Mouse (Mus musculus) intestine, postnatal 0 days (tissue): ENCODE measurements around the gene Tmem132b. TPM values are rescaled to one million over a fixed set of nuclear protein-coding genes. Genes with fewer than 3 reads are reported as not detected.

Source experiments
- ATAC-seq: fragments of 200-750 bp; cut with Nextera tagmentation; 2 replicates; pipeline ENCODE4 v1.8.0; 2017; ENCODE audit warnings: mild to moderate bottlenecking, moderate TSS enrichment, moderate library complexity
- H3K27ac ChIP-seq: fragments of 300-500 bp; sonication (generic); 2 replicates; pipeline ENCODE4 v1.5.1; 2014; ENCODE audit warnings: mild to moderate bottlenecking, low read depth, low read length, moderate library complexity
- H3K27me3 ChIP-seq: fragments of 300-500 bp; sonication (generic); replicated peaks from 2 replicates; pipeline ENCODE4 v1.6.1; 2014; ENCODE audit warnings: low read length, mixed read lengths; ENCODE audit not compliant: control insufficient read depth, insufficient read depth
- H3K36me3 ChIP-seq: fragments of 300-500 bp; sonication (generic); 2 replicates; pipeline ENCODE4 v1.6.1; 2014; ENCODE audit warnings: mild to moderate bottlenecking, moderate library complexity; ENCODE audit not compliant: control insufficient read depth, insufficient read depth
- H3K4me1 ChIP-seq: fragments of 300-500 bp; sonication (generic); replicated peaks from 2 replicates; pipeline ENCODE4 v1.6.1; 2014; ENCODE audit warnings: antibody characterized with exemption, low read length, mixed read lengths; ENCODE audit not compliant: control insufficient read depth, insufficient read depth
- H3K4me2 ChIP-seq: fragments of 300-500 bp; sonication (generic); replicated peaks from 2 replicates; pipeline ENCODE4 v1.6.1; 2014; ENCODE audit warnings: low read depth, mild to moderate bottlenecking, moderate library complexity
- H3K4me3 ChIP-seq: fragments of 300-500 bp; sonication (generic); 2 replicates; pipeline ENCODE4 v1.5.1; 2014; ENCODE audit warnings: low read depth, low read length
- H3K9ac ChIP-seq: fragments of 300-500 bp; sonication (generic); 2 replicates; pipeline ENCODE4 v1.6.1; 2014; ENCODE audit warnings: mild to moderate bottlenecking, low read depth, low read length
- H3K9me3 ChIP-seq: fragments of 300-500 bp; sonication (generic); 2 replicates; pipeline ENCODE4 v1.6.1; 2016; ENCODE audit warnings: mixed run types; ENCODE audit not compliant: control insufficient read depth
- CTCF ChIP-seq: sonication (generic); IDR thresholded peaks from 2 replicates; pipeline ENCODE4 v1.5.1; 2016; ENCODE audit warnings: low read depth, mild to moderate bottlenecking, control low read depth, antibody characterized with exemption, moderate library complexity
- WGBS: fragments of 180-500 bp; shearing (Covaris S2); extraction: QIAGEN DNeasy Blood & Tissue Kit; methylation state at CpG from one replicate; pipeline ENCODE4 v1.1.7; 2014; 5-methylcytosine and 5-hydroxymethylcytosine counted together
- polyA plus RNA-seq: library from polyadenylated mRNA; unstranded; fragments of >200 nt; fragmentation: Nextera tagmentation; extraction: Ambion mirVana; gene quantifications from 2 replicates; pipeline ENCODE4 v1.2.1, GENCODE M21; 2015

Tmem132b gene
- polyA plus RNA-seq, 1 experiment from 2014 or later: 0.25 TPM

DNA sequence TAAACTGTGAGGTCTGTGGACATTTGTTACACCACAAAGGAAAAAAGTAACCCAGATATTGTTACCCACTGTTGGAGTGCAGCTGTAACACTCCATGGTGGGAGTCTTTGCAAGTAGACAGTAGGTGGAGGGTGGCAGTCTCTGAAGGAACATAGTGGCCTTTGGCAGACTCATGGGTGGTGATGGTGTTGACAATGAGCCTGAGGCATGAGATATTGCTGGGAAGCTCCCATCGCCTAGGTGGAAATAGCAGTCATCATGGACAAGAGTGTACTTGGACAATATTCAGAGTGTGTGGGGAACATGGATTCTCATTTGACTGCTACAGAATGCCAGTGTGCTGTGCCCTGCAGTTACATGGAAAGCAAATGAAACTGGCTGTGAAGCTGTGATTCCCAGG is 248.8 kb downstream of the Tmem132b start:
- Histone ChIP-seq H3K4me3 (no peak overlapping the region), H3K9me3 (0 out of 2 replicates have a peak, but pooled peaks cover 3% of the 10 kb centered on the region), H3K36me3 (no peaks in the 10 kb centered on the region), H3K4me1 (no peaks in the 10 kb centered on the region), H3K4me2 (no peak overlapping the region), H3K9ac (no peak overlapping the region), H3K27me3 (no peaks in the 10 kb centered on the region), H3K27ac (no peak overlapping the region)
- ATAC-seq: no peak
- 95% methylated on average over 1 of the region's 1 CpGs for WGBS
- no peak for TF ChIP-seq CTCF

DNA sequence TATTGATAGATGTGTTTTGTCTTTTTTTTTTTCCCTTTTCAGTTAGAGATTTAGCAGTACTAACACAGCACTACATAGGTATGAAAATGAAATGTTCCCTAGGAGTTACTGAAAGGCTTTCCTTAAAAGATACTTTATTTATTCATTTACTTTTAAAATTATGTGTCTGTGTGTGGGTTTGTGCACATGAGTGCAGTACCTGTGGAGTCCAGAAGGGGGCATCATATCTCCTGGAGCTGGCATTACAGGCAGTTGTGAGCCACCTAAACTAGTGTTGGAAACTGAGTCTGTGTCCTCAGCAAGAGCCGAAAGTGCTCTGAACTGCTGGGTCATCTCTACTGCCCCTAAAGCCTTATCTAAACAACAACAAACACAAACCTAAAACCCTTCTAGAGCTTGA is 261.1 kb downstream of the Tmem132b start:
- H3K4me1 ChIP-seq: no peaks in the 10 kb centered on the region
- no peak overlapping the region for H3K27ac ChIP-seq
- 0 out of 2 replicates have a peak, but pooled peaks cover 4% of the 10 kb centered on the region for H3K9me3 ChIP-seq
- no peak overlapping the region for H3K9ac ChIP-seq
- WGBS: 84% methylated on average over 1 of the region's 1 CpGs
- H3K4me2 ChIP-seq: no peak overlapping the region
- no peaks in the 10 kb centered on the region for H3K36me3 ChIP-seq
- H3K27me3 ChIP-seq: no peaks in the 10 kb centered on the region
- no peak overlapping the region for H3K4me3 ChIP-seq
- no peak for TF ChIP-seq CTCF
- ATAC-seq: no peak

DNA sequence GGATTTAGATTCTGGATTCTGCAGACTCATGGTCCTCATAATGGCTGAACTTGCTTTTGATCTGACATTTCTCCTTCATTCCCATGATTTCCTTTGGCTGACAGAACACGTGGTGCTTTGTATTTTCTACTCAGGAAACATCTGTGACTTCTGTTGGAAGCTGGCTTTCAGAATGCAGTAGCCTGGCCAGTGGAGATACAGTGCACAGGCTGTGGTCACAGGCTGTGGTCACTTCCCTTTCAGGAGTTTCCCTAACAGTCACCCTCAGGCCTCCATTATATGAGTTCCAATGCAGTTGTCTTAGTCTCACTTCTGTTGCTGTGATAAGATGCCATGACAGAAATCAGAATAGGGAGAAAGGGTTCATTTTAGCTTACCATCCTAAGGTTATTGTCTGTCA is 262.7 kb downstream of the Tmem132b start:
- 0 out of 2 replicates have a peak, but pooled peaks cover 4% of the 10 kb centered on the region for H3K9me3 ChIP-seq

DNA sequence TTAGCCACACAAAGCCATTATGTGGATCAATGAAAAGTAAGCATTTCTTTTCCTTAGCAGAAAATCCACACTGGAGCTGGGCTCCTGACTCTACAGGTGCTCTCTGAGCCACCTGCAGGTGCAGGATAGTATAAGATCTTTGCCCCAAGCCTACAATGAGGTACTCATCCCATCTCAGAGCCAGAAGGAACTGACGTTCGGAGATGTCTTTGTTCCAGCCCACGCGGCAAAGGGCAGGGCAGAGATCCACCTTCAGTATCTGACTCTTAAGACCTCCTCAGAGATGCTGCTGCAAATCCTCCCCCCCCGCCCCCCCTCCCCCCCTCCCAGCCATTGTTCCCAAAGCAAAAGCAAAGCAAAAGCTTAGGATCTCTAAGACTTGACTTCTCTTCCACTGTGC is 268.0 kb downstream of the Tmem132b start:
- no peak for TF ChIP-seq CTCF
- ATAC-seq: no peak
- Histone ChIP-seq H3K4me3 (no peak overlapping the region), H3K9me3 (no peaks in the 10 kb centered on the region), H3K36me3 (no peaks in the 10 kb centered on the region), H3K4me2 (no peak overlapping the region), H3K4me1 (no peaks in the 10 kb centered on the region), H3K9ac (no peak overlapping the region), H3K27me3 (no peaks in the 10 kb centered on the region), H3K27ac (no peak overlapping the region)
- WGBS: 41% methylated on average over 5 of the region's 5 CpGs

More for the DNA sequence above, 262.7 kb downstream of the Tmem132b start:
- Histone ChIP-seq H3K9ac (no peak overlapping the region), H3K4me2 (no peak overlapping the region), H3K27ac (no peak overlapping the region), H3K27me3 (no peaks in the 10 kb centered on the region), H3K4me1 (no peaks in the 10 kb centered on the region), H3K36me3 (no peaks in the 10 kb centered on the region), H3K4me3 (no peak overlapping the region)
- 55% methylated on average over 1 of the region's 1 CpGs for WGBS
- TF ChIP-seq CTCF: no peak
- no peak for ATAC-seq

DNA sequence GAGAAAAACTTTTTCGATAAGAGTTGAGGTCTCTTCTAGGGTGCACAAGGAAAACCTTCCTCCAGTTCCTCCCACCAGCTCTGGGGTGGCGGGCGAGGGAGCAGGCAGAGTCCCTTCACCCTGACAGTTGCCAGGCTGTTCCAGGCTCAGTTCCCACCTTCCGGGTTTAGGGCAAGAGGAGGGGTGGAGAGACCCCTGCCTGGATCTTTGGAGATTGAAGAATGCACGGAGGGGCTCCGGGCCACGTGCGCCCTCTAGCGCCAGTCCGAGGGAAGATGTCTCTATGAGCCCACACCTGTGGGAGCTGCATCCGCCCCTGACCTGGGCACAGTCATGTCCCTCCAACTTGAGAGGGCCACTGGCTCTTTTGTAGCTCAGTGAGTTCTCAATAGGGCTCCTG is 268.5 kb downstream of the Tmem132b start:
- H3K9me3 ChIP-seq: no peaks in the 10 kb centered on the region
- peak; percentile 52 for TF ChIP-seq CTCF
- no peak for ATAC-seq
- 16% methylated on average over 11 of the region's 11 CpGs for WGBS
- H3K27ac ChIP-seq: no peak overlapping the region
- no peaks in the 10 kb centered on the region for H3K36me3 ChIP-seq
- no peaks in the 10 kb centered on the region for H3K4me1 ChIP-seq
- H3K4me3 ChIP-seq: no peak overlapping the region
- no peak overlapping the region for H3K4me2 ChIP-seq
- H3K27me3 ChIP-seq: no peaks in the 10 kb centered on the region
- H3K9ac ChIP-seq: no peak overlapping the region

DNA sequence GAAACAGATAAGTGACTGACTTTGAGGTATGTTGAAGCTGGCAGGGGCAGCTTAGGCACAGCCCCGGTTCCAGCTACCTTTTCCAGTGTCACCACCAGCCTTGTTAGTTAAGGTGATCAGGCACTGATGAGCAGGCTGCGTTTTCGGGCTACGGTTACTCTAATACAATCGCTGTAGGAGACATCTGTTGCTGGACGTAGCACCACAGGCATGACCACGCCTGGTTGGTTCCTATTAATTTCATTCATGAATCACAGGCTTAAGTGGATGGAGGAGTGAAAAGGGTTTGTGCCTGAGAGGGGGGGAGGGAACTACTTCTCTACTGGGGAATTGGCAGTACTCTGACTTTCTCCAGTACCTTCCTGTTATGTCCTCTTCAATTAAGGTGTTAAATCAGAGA is 271.2 kb downstream of the Tmem132b start:
- no peaks in the 10 kb centered on the region for H3K4me1 ChIP-seq
- WGBS: 83% methylated on average over 7 of the region's 7 CpGs
- no peaks in the 10 kb centered on the region for H3K36me3 ChIP-seq
- TF ChIP-seq CTCF: no peak
- H3K4me3 ChIP-seq: no peak overlapping the region
- no peak for ATAC-seq
- 0 out of 2 replicates have a peak, but pooled peaks cover 2% of the 10 kb centered on the region for H3K9me3 ChIP-seq
- H3K27ac ChIP-seq: no peak overlapping the region
- no peaks in the 10 kb centered on the region for H3K27me3 ChIP-seq
- H3K4me2 ChIP-seq: no peak overlapping the region
- H3K9ac ChIP-seq: no peak overlapping the region

DNA sequence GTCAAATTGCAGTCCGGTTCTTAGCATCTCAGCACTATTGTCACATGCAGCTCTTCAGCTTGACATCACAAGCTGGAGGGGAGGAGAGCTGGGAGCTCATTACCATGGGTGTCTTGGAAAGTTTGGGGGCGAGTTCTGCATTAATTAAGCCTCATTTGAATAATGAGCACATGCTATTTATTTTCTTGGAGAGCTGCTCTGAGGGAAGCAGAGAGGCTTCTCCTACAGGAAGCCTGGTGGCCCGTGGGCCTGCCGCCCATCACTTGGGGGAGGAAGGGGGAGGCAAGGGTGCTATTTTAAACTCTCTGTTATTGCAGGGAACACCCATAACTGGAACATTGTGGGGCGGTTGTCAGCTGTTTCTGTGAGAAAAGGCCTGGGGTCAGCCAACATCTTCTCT is 273.8 kb downstream of the Tmem132b start:
- Histone ChIP-seq H3K4me1 (no peaks in the 10 kb centered on the region), H3K4me2 (no peak overlapping the region), H3K36me3 (no peaks in the 10 kb centered on the region), H3K9ac (no peak overlapping the region), H3K27ac (no peak overlapping the region), H3K9me3 (0 out of 2 replicates have a peak, but pooled peaks cover 2% of the 10 kb centered on the region), H3K27me3 (no peaks in the 10 kb centered on the region), H3K4me3 (no peak overlapping the region)
- TF ChIP-seq CTCF: no peak
- 59% methylated on average over 5 of the region's 5 CpGs for WGBS
- no peak for ATAC-seq
